Mouse (Mus musculus) megakaryocyte, embryonic 14.5 days (primary cell): ENCODE measurements around the gene Cnnm4.

Source experiments
- FLI1 ChIP-seq: IDR thresholded peaks from 2 replicates; pipeline ENCODE4 v1.6.1; 2012; ENCODE audit warnings: low read length, inconsistent platforms, mixed read lengths
- GATA1 ChIP-seq: IDR thresholded peaks from 3 replicates; pipeline ENCODE4 v1.6.1; 2012; ENCODE audit warnings: mixed read lengths, low read length, inconsistent platforms, borderline replicate concordance

DNA sequence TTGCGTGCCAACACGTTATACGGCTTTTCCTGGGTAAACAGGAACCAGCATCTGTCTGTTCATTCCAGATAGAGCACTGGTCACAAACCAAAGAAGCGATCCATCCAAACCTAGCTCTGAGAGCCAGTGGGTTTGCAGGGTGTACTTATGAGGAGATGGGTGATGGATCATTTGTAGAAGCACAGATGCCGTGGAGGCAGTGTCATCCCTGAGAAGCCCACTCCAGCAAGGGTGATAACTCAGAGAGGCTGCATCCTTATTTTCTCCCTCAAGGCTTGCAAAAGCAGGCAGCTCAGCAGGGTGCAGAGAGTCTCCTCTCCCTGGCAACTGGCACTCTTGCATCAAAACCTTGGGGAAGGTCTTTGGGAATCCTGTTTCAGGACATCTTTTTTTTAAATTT, 13.3 kb upstream of the Cnnm4 start:
- TF ChIP-seq GATA1 (no peak), FLI1 (peak; percentile 38; the same call in 1 of the 2 replicates)
